Mouse (Mus musculus) MEL (cell line): ENCODE data around the gene Yjefn3. TPM values are rescaled to one million over a fixed set of nuclear protein-coding genes. Genes with fewer than 3 reads are reported as not detected.

Experiments
- DNase-seq: peaks from one replicate; pipeline ENCODE4 v3.0.0; 2011; ENCODE audit warnings: low read depth, low spot score
- H3K27ac ChIP-seq: 2 replicates; pipeline ENCODE4 v1.5.1; 2012; ENCODE audit warnings: low read depth, mild to moderate bottlenecking, control low read depth, low read length, moderate library complexity; ENCODE audit not compliant: control insufficient read depth
- H3K27me3 ChIP-seq, 2 experiments: fragments of 150-350 bp in 1 of 2; sonication (generic) in 1 of 2; 2 replicates each; pipeline ENCODE4 v1.6.1; 2012; ENCODE audit warnings: low read length in 2 of 2, mild to moderate bottlenecking in 2 of 2, improper control_type of control experiment in 1 of 2, moderate library complexity in 1 of 2; ENCODE audit not compliant: insufficient read depth in 2 of 2, control insufficient read depth in 1 of 2
- H3K36me3 ChIP-seq, 2 experiments: 2 replicates each; pipeline ENCODE4 v1.6.1; 2012 to 2014; ENCODE audit warnings: low read length in 2 of 2, improper control_type of control experiment in 1 of 2, inconsistent platforms in 1 of 2, mild to moderate bottlenecking in 1 of 2; ENCODE audit not compliant: insufficient read depth in 2 of 2, control insufficient read depth in 1 of 2
- H3K4me1 ChIP-seq, 2 experiments: fragments of 150-350 bp in 1 of 2; sonication (generic) in 1 of 2; 2 replicates each; pipeline ENCODE4 v1.6.1; 2012; ENCODE audit warnings: low read length in 2 of 2, improper control_type of control experiment in 1 of 2, mild to moderate bottlenecking in 1 of 2; ENCODE audit not compliant: insufficient read depth in 2 of 2, control insufficient read depth in 1 of 2
- H3K4me3 ChIP-seq, 2 experiments: fragments of 150-350 bp in 1 of 2; sonication (generic) in 1 of 2; 2 replicates each; pipeline ENCODE4 v1.5.1; 2012; ENCODE audit warnings: low read depth in 2 of 2, low read length in 2 of 2, mild to moderate bottlenecking in 2 of 2, moderate library complexity in 2 of 2, control low read depth in 1 of 2, improper control_type of control experiment in 1 of 2; ENCODE audit not compliant: control insufficient read depth in 1 of 2, insufficient read depth in 1 of 2
- H3K79me2 ChIP-seq: 2 replicates; pipeline ENCODE4 v1.6.1; 2012; ENCODE audit warnings: mild to moderate bottlenecking, low read length, moderate library complexity; ENCODE audit not compliant: control insufficient read depth, poor library complexity, insufficient read depth
- H3K9ac ChIP-seq: 2 replicates; pipeline ENCODE4 v1.6.1; 2012; ENCODE audit warnings: low read depth, mild to moderate bottlenecking, control low read depth, low read length, moderate library complexity; ENCODE audit not compliant: control insufficient read depth, poor library complexity, severe bottlenecking
- H3K9me3 ChIP-seq: fragments of 150-350 bp; sonication (generic); replicated peaks from 2 replicates; pipeline ENCODE4 v1.6.1; 2012; ENCODE audit warnings: mild to moderate bottlenecking, low read length, improper control_type of control experiment, moderate library complexity; ENCODE audit not compliant: insufficient read depth
- CHD1 ChIP-seq: IDR thresholded peaks from 2 replicates; pipeline ENCODE4 v1.6.1; 2012; ENCODE audit warnings: low read depth, mild to moderate bottlenecking, inconsistent platforms, low read length, improper control_type of control experiment
- CHD2 ChIP-seq: IDR thresholded peaks from 2 replicates; pipeline ENCODE4 v1.6.1; 2011; ENCODE audit warnings: low read length, improper control_type of control experiment
- GABPA ChIP-seq: IDR thresholded peaks from 2 replicates; pipeline ENCODE4 v1.6.1; 2012; ENCODE audit warnings: low read depth, mild to moderate bottlenecking, inconsistent platforms, low read length, improper control_type of control experiment, moderate library complexity
- MAFK ChIP-seq: IDR thresholded peaks from 2 replicates; pipeline ENCODE4 v1.6.1; 2011; ENCODE audit warnings: low read depth, mild to moderate bottlenecking, low read length, improper control_type of control experiment, borderline replicate concordance
- MAX ChIP-seq: IDR thresholded peaks from 2 replicates; pipeline ENCODE4 v1.6.1; 2011; ENCODE audit warnings: low read length, improper control_type of control experiment
- MYC ChIP-seq: IDR thresholded peaks from 2 replicates; pipeline ENCODE4 v1.6.1; 2011; ENCODE audit warnings: low read depth, mild to moderate bottlenecking, low read length, improper control_type of control experiment, moderate library complexity
- NELFE ChIP-seq: IDR thresholded peaks from 2 replicates; pipeline ENCODE4 v1.6.1; 2011; ENCODE audit warnings: low read depth, low read length, improper control_type of control experiment
- NRF1 ChIP-seq: IDR thresholded peaks from 2 replicates; pipeline ENCODE4 v1.6.1; 2014; ENCODE audit warnings: low read depth, mild to moderate bottlenecking, inconsistent platforms, low read length, improper control_type of control experiment, moderate library complexity; ENCODE audit not compliant: poor library complexity, insufficient read depth, severe bottlenecking
- POLR2A ChIP-seq, 2 experiments: IDR thresholded peaks; 2 replicates each; pipeline ENCODE4 v1.6.1; 2011 to 2012; ENCODE audit warnings: low read length in 2 of 2, mild to moderate bottlenecking in 2 of 2, control low read depth in 1 of 2, improper control_type of control experiment in 1 of 2, low read depth in 1 of 2, moderate library complexity in 1 of 2; ENCODE audit not compliant: control insufficient read depth in 1 of 2, insufficient read depth in 1 of 2, poor library complexity in 1 of 2
- POLR2AphosphoS2 ChIP-seq: IDR thresholded peaks from 2 replicates; pipeline ENCODE4 v1.6.1; 2011; ENCODE audit warnings: low read length, improper control_type of control experiment
- POLR2AphosphoS5 ChIP-seq: IDR thresholded peaks from 2 replicates; pipeline ENCODE4 v1.6.1; 2012; ENCODE audit warnings: low read depth, borderline replicate concordance, mild to moderate bottlenecking, inconsistent platforms, low read length, moderate library complexity, mixed read lengths
- SMC3 ChIP-seq: IDR thresholded peaks from 2 replicates; pipeline ENCODE4 v1.6.1; 2011; ENCODE audit warnings: low read depth, low read length, improper control_type of control experiment
- TAL1 ChIP-seq: IDR thresholded peaks from 2 replicates; pipeline ENCODE4 v1.6.1; 2012; ENCODE audit warnings: mild to moderate bottlenecking, inconsistent platforms, low read length, moderate library complexity, mixed read lengths
- TBP ChIP-seq: IDR thresholded peaks from 2 replicates; pipeline ENCODE4 v1.8.0; 2011; ENCODE audit warnings: low read depth, low read length, improper control_type of control experiment
- USF1 ChIP-seq: IDR thresholded peaks from 2 replicates; pipeline ENCODE4 v1.6.1; 2014; ENCODE audit warnings: low read depth, mild to moderate bottlenecking, inconsistent platforms, low read length, improper control_type of control experiment, moderate library complexity
- USF2 ChIP-seq, 2 experiments: IDR thresholded peaks; 2 replicates each; pipeline ENCODE4 v1.6.1; 2011 to 2012; ENCODE audit warnings: improper control_type of control experiment in 2 of 2, low read length in 2 of 2, borderline replicate concordance in 1 of 2, inconsistent platforms in 1 of 2, low read depth in 1 of 2, mild to moderate bottlenecking in 1 of 2; ENCODE audit not compliant: insufficient read depth in 1 of 2
- ZC3H11A ChIP-seq: IDR thresholded peaks from 2 replicates; pipeline ENCODE4 v1.6.1; 2012; ENCODE audit warnings: low read depth, mild to moderate bottlenecking, inconsistent platforms, low read length, improper control_type of control experiment
- ZMIZ1 ChIP-seq: IDR thresholded peaks from 2 replicates; pipeline ENCODE4 v1.6.1; 2012; ENCODE audit warnings: low read depth, mild to moderate bottlenecking, inconsistent platforms, low read length, improper control_type of control experiment, moderate library complexity
- polyA plus RNA-seq, 2 experiments: library from polyadenylated mRNA; stranded (reverse) in 1 of 2; unstranded in 1 of 2; fragments of >175 nt in 1 of 2; fragments of >200 nt in 1 of 2; gene quantifications; 2 replicates each; pipeline versions ENCODE4 v1.2.1 to v1.2.4; 2012; ENCODE audit warnings: low replicate concordance in 2 of 2, low read depth in 1 of 2; ENCODE audit not compliant: insufficient read length in 2 of 2, insufficient read depth in 1 of 2, missing spikeins in 1 of 2
- total RNA-seq: library from RNA; depleted of rRNA; stranded (reverse); fragments of 300-350 nt; gene quantifications from 2 replicates; pipeline ENCODE4 v1.2.3, GENCODE M21; 2012

The Yjefn3 gene
- total and polyA plus RNA-seq, 3 experiments, result 5.3 to 8.2 TPM; not detected in 1

GRCm38 (mm10) chr8:69876097-69876496 lies 26.4 kb downstream of the Yjefn3 start:
- Histone ChIP-seq H3K27ac (no peak overlapping the region), H3K36me3 (no peaks in the 10 kb centered on the region), H3K27me3 (no peaks in the 10 kb centered on the region), H3K4me3 (no peak overlapping the region), H3K79me2 (no peaks in the 10 kb centered on the region), H3K4me1 (no peaks in the 10 kb centered on the region), H3K9me3 (no peaks in the 10 kb centered on the region), H3K9ac (no peak overlapping the region)
- no peak for TF ChIP-seq TBP
- TF ChIP-seq POLR2AphosphoS5, result no peak
- TF ChIP-seq GABPA, result no peak
- no peak for TF ChIP-seq NRF1
- no peak for TF ChIP-seq CHD2
- DNase-seq, result no peak

- no peaks in the 10 kb centered on the region for H3K9me3 ChIP-seq
- H3K27me3 ChIP-seq, result no peaks in the 10 kb centered on the region
- H3K27ac ChIP-seq, result no peak overlapping the region
- H3K79me2 ChIP-seq, result no peaks in the 10 kb centered on the region
- no peaks in the 10 kb centered on the region for H3K36me3 ChIP-seq
- DNase-seq, result no peak
- no peak overlapping the region for H3K4me3 ChIP-seq
- no peak for TF ChIP-seq POLR2AphosphoS2
- no peak for TF ChIP-seq ZMIZ1
- TF ChIP-seq CHD1, result no peak
- TF ChIP-seq NRF1, result no peak
- no peak for TF ChIP-seq MAFK
- TF ChIP-seq USF1, result no peak
- no peak for TF ChIP-seq NELFE
- TF ChIP-seq ZC3H11A, result no peak
- TF ChIP-seq MYC, result no peak
- no peak for TF ChIP-seq MAX
- no peak for TF ChIP-seq USF2 (IDR thresholded peaks at IDR 0.05; ENCODE audit: borderline replicate concordance in 1 of 2, insufficient read depth in 1 of 2, low read depth in 1 of 2, low read length in 2 of 2)
- TF ChIP-seq POLR2A (IDR thresholded peaks at IDR 0.05; ENCODE audit: control insufficient read depth in 1 of 2, insufficient read depth in 1 of 2, low read depth in 1 of 2, low read length in 2 of 2, poor library complexity in 1 of 2), result no peak
- TF ChIP-seq SMC3, result no peak
- TF ChIP-seq TBP, result no peak
- no peak for TF ChIP-seq POLR2AphosphoS5
- TF ChIP-seq TAL1, result no peak
- H3K9ac ChIP-seq, result no peak overlapping the region
- no peaks in the 10 kb centered on the region for H3K4me1 ChIP-seq
These were observed 27.9 kb downstream of the Yjefn3 start for GRCm38 (mm10) chr8:69874654-69875053.
